Mouse (Mus musculus): ENCODE results near the gene Gm5800. TPM values are rescaled to one million over a fixed set of nuclear protein-coding genes. Genes with fewer than 3 reads are reported as not detected.

Gene Gm5800
- polyA plus RNA-seq, 1 experiment from 2014 or later, result not detected

Other genes with a start within 250 kb of the Gm5800 start
- gene Gm5622, start 164.4 kb downstream of the Gm5800 start, polyA plus RNA-seq (2015; fragmentation: Nextera tagmentation; extraction: Ambion mirVana), result not detected in 2 replicates
- gene Gm17175, start 143.1 kb downstream of the Gm5800 start, polyA plus RNA-seq (2015; fragmentation: Nextera tagmentation; extraction: Ambion mirVana), result not detected in 2 replicates
- gene Gm17174, start 125.0 kb downstream of the Gm5800 start, polyA plus RNA-seq (2015; fragmentation: Nextera tagmentation; extraction: Ambion mirVana), result not detected in 2 replicates
- gene Gm17078, start 105.9 kb downstream of the Gm5800 start, polyA plus RNA-seq (2015; fragmentation: Nextera tagmentation; extraction: Ambion mirVana), result not detected in 2 replicates
- gene Gm4181, start 81.5 kb downstream of the Gm5800 start, polyA plus RNA-seq (2015; fragmentation: Nextera tagmentation; extraction: Ambion mirVana), result not detected in 2 replicates
- gene Gm17079, start 21.7 kb downstream of the Gm5800 start, polyA plus RNA-seq (2015; fragmentation: Nextera tagmentation; extraction: Ambion mirVana), result not detected in 2 replicates
- not detected in 2 replicates for gene Ang4, start 56.4 kb upstream of the Gm5800 start, polyA plus RNA-seq (2015; fragmentation: Nextera tagmentation; extraction: Ambion mirVana)
- not detected in 2 replicates for gene AY358078, start 82.9 kb upstream of the Gm5800 start, polyA plus RNA-seq (2015; fragmentation: Nextera tagmentation; extraction: Ambion mirVana)
- gene Ear6, start 136.5 kb upstream of the Gm5800 start, polyA plus RNA-seq (2015; fragmentation: Nextera tagmentation; extraction: Ambion mirVana), result not detected in 2 replicates
- 33.5 and 40.4 TPM in 2 replicates for gene Mettl17, start 167.7 kb upstream of the Gm5800 start, polyA plus RNA-seq (2015; fragmentation: Nextera tagmentation; extraction: Ambion mirVana)
- gene Slc39a2, start 175.7 kb upstream of the Gm5800 start, polyA plus RNA-seq (2015; fragmentation: Nextera tagmentation; extraction: Ambion mirVana), result 0.25 and 0.43 TPM in 2 replicates
- 93.3 and 109 TPM in 2 replicates for gene Ndrg2, start 197.0 kb upstream of the Gm5800 start, polyA plus RNA-seq (2015; fragmentation: Nextera tagmentation; extraction: Ambion mirVana)
- gene Tppp2, start 201.2 kb upstream of the Gm5800 start, polyA plus RNA-seq (2015; fragmentation: Nextera tagmentation; extraction: Ambion mirVana), result not detected in 2 replicates
- not detected in 2 replicates for gene Rnase13, start 205.6 kb upstream of the Gm5800 start, polyA plus RNA-seq (2015; fragmentation: Nextera tagmentation; extraction: Ambion mirVana)

Measured in lung, embryonic 16.5 days (tissue).